ENCODE assay signal across 20 mouse cellular contexts in the genomic region with DNA sequence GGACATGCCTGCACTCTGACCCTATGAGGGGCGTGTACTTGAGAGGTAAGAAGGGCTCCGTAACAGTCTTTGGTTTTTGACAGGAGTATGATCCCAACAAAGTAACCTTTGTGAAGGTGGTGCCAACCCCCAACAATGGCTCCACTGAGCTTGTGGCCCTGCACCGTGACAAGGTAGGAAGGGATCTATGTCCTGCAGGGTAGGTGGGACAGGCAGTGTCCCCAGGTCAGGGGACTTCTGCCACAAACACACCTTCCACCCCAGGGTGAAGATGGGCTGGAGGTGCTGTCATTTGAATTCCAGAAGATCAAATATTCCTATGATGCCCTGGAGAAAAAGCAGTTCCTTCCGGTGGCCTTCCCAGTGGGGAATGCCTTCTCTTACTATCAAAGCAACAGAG. TPM values are rescaled to one million over a fixed set of nuclear protein-coding genes. Genes with fewer than 3 reads are reported as not detected.
DNase-seq lines count a peak whose midpoint lies in the region; ATAC-seq lines count a peak whose summit lies in the region.
"Had no signal": no experiment of that assay in that cellular context is flagged by ENCODE, and none has a peak within 500 bp of the region (broad histone marks: within the 10 kb centered on the region; RNA-seq: fewer than 3 reads in every experiment).

No protein-coding gene starts in this region.

- no peak overlapping the region for H3K9ac ChIP-seq in liver, embryonic 11.5 days (ENCODE audit: low read depth, low read length)
- H3K9ac ChIP-seq: forebrain, embryonic 13.5 days; forebrain, postnatal 0 days had no signal

- no peaks in the 10 kb centered on the region for H3K9me3 ChIP-seq in liver, embryonic 11.5 days (ENCODE audit: control insufficient read depth, low read length)
- H3K9me3 ChIP-seq: embryonic facial prominence, embryonic 10.5 days; forebrain, embryonic 13.5 days; G1E; heart, embryonic 13.5 days had no signal

- 97% methylated on average over 4 of the region's 4 CpGs for WGBS in liver, embryonic 11.5 days

- H3K36me3 ChIP-seq in liver, embryonic 11.5 days (ENCODE audit: control insufficient read depth, insufficient read depth, low read length), result peaks cover 46% of the 10 kb centered on the region

- no peaks in the 10 kb centered on the region for H3K27me3 ChIP-seq in liver, embryonic 11.5 days (replicated peaks; ENCODE audit: control insufficient read depth, insufficient read depth, low read length)
- H3K27me3 ChIP-seq: forebrain, embryonic 13.5 days; heart, embryonic 13.5 days had no signal

- 0 out of 2 replicates have a peak overlapping the region, but pooled peaks have one; percentile 2 for H3K4me3 ChIP-seq in liver, embryonic 11.5 days (ENCODE audit: low read depth, low read length)
- H3K4me3 ChIP-seq: embryonic facial prominence, embryonic 10.5 days; forebrain, embryonic 13.5 days; heart, embryonic 13.5 days had no signal

- no peak for ATAC-seq in liver, embryonic 11.5 days (replicated peaks; ENCODE audit: low FRiP score)
- ATAC-seq: CD4-positive, CD25-positive, alpha-beta regulatory T cell, adult 4 months; forebrain, embryonic 13.5 days; forebrain, postnatal 0 days had no signal

- no peak overlapping the region for H3K4me2 ChIP-seq in liver, embryonic 11.5 days

- DNase-seq in heart, adult 11 months, result peak; percentile 72
- DNase-seq in heart, adult 18-20 months, result no peak
- no peak for DNase-seq in liver, embryonic 11.5 days (ENCODE audit: low spot score)
- no peak for DNase-seq in liver
- DNase-seq in right cerebral cortex, postnatal 25 days, result peak; percentile 1
- no peak for DNase-seq in right cerebral cortex, postnatal 14 days
- DNase-seq in thymus, postnatal 4 days, result peak; percentile 4
- no peak for DNase-seq in thymus, postnatal 0 days (ENCODE audit: low spot score)
- DNase-seq: adrenal gland, adult 8-10 months; adrenal gland, postnatal 36 days; B cell, adult 2 months; cerebellum, postnatal 10 days; forebrain, postnatal 0 days; gastrocnemius, postnatal 14 days had no signal

- peaks cover 22% of the 10 kb centered on the region for H3K4me1 ChIP-seq in liver, embryonic 11.5 days (replicated peaks; ENCODE audit: control insufficient read depth, insufficient read depth, low read length)

- no peak overlapping the region for H3K27ac ChIP-seq in liver, embryonic 11.5 days (ENCODE audit: low read depth, low read length)
- H3K27ac ChIP-seq: embryonic facial prominence, embryonic 10.5 days; forebrain, embryonic 13.5 days; heart, embryonic 13.5 days had no signal

RNA-seq across cellular contexts. Expression of gene Zfp866, which starts 2.7 kb away (rescaled TPM):
- 10 to 100 TPM; 15.1 to 17.6 TPM for total RNA-seq in heart, adult 18-20 months (2021)
- polyA plus RNA-seq in liver, embryonic 11.5 days (2014; fragmentation: Nextera tagmentation; extraction: Ambion mirVana), result 21.3 and 21.7 TPM in 2 replicates
- 18.3 and 22.1 TPM in 2 replicates for polyA plus RNA-seq in thymus, postnatal 0 days (2015; fragmentation: Nextera tagmentation; extraction: Ambion mirVana)

RNA-seq across cellular contexts. Expression of gene Atp13a1, which starts 2.7 kb away (rescaled TPM):
- total RNA-seq in heart, adult 18-20 months (2021), result 10 to 100 TPM; 12.5 to 12.9 TPM
- polyA plus RNA-seq in liver, embryonic 11.5 days (2014; fragmentation: Nextera tagmentation; extraction: Ambion mirVana), result 53.4 and 54.2 TPM in 2 replicates
- polyA plus RNA-seq in thymus, postnatal 0 days (2015; fragmentation: Nextera tagmentation; extraction: Ambion mirVana), result 37.2 and 39.2 TPM in 2 replicates

RNA-seq across cellular contexts. Expression of gene Gmip, which starts 14.8 kb away (rescaled TPM):
- 1 to 10 TPM; 4.2 to 7.4 TPM for total RNA-seq in heart, adult 18-20 months (2021)
- 9.5 and 10.9 TPM in 2 replicates for polyA plus RNA-seq in liver, embryonic 11.5 days (2014; fragmentation: Nextera tagmentation; extraction: Ambion mirVana)
- 30.9 and 35.0 TPM in 2 replicates for polyA plus RNA-seq in thymus, postnatal 0 days (2015; fragmentation: Nextera tagmentation; extraction: Ambion mirVana)

RNA-seq across cellular contexts. Expression of gene Gm20422, which starts 19.0 kb away (rescaled TPM):
- total RNA-seq in heart, adult 18-20 months (2021), result 1 to 10 TPM; 1.7 to 4.0 TPM
- polyA plus RNA-seq in liver, embryonic 11.5 days (2014; fragmentation: Nextera tagmentation; extraction: Ambion mirVana), result 0.57 and 0.70 TPM in 2 replicates
- polyA plus RNA-seq in thymus, postnatal 0 days (2015; fragmentation: Nextera tagmentation; extraction: Ambion mirVana), result 0.33 and 1.3 TPM in 2 replicates
- polyA plus RNA-seq: gonadal fat pad, adult 2 months had no signal

RNA-seq across cellular contexts. Expression of gene Lpar2, which starts 28.6 kb away (rescaled TPM):
- total RNA-seq in heart, adult 18-20 months (2021), result under 1 TPM; 0.12 to 0.33 TPM
- 0.44 and 0.49 TPM in 2 replicates for polyA plus RNA-seq in liver, embryonic 11.5 days (2014; fragmentation: Nextera tagmentation; extraction: Ambion mirVana)
- polyA plus RNA-seq in thymus, postnatal 0 days (2015; fragmentation: Nextera tagmentation; extraction: Ambion mirVana), result 0.31 and 0.53 TPM in 2 replicates

Comparison
In these comparisons a context has a peak if more than half of its experiments do, and no peak if none do; other contexts are left out.
1. DNase-seq: peak in heart, adult 11 months (single experiment), right cerebral cortex, postnatal 25 days (single experiment) and thymus, postnatal 4 days (single experiment); none in heart, adult 18-20 months (0 of 2), liver, embryonic 11.5 days (single experiment), liver (single experiment), right cerebral cortex, postnatal 14 days (single experiment) and thymus, postnatal 0 days (single experiment).